Mouse (Mus musculus) testis, adult 2 months (tissue): ENCODE results near the gene Plcb4.

Experiments
- CTCF ChIP-seq: fragments of 200-500 bp; IDR thresholded peaks from 2 replicates; pipeline ENCODE4 v1.5.1; 2012; ENCODE audit warnings: low read depth, mild to moderate bottlenecking, inconsistent platforms, low read length, moderate library complexity; ENCODE audit not compliant: control insufficient read depth, insufficient read depth, insufficient replicate concordance
- POLR2A ChIP-seq: fragments of 200-500 bp; IDR thresholded peaks from 2 replicates; pipeline ENCODE4 v1.6.1; 2012; ENCODE audit warnings: low read depth, mild to moderate bottlenecking, inconsistent platforms, low read length, moderate library complexity; ENCODE audit not compliant: control insufficient read depth

DNA sequence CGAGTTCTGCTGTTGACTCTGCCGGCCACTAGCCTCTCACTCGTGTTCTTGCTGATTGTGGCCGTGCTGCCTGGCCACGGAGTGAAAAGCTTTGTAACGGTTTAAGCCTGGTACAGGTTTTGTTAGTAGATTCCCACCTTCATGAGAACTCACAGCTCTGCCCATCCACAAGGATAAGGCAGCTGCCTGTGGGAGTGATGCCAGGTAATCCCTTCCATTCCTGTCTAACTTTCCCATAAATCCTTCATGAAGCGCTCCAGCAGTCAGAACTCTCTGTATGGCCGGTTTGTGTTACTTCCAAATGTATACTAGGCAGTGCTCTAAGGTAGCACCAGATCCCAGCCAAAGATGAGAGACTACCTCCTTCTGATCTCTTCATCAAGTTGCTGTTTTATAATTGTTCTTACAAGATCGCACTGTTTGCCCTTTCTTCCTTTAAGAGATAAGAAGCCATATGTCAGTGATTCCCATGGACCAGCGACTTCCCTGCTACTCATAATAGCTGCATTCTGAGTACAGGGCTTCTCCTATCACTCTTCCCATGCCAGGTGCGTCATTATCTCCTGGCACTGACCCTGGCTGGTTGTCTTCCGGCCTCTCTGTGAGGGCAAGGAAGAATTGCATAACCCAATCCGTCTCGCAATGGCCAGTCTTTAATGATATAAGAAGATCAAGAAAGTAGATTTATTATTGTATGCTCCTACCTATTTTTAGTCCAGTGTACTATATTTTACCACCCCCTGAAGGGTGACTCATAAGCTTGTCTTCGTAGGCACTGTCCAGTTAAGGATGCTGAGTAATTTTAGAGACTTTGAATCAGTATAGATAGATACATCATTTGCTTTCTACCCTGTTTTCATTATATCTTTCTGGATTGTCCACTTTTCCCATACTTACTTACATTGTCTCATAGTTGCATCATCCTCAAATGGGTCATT, 147.2 kb downstream of the Plcb4 start:
- TF ChIP-seq CTCF (no peak), POLR2A (no peak)
